Mouse (Mus musculus): Measurements from ENCODE around the gene Smarca4. TPM values are rescaled to one million over a fixed set of nuclear protein-coding genes. Genes with fewer than 3 reads are reported as not detected.
A peak's percentile ranks its signal among the peaks of the same experiment; 100 is the strongest.
"Not testable (repeated sequence)": the region's sequence is repeated elsewhere in the genome, so short reads cannot be mapped to it uniquely, and the experiment has no call there.

The Smarca4 gene
- polyA plus RNA-seq, 2 experiments from 2014 or later = 26.2 to 34.6 TPM

- no peak for ATAC-seq
These were observed 54.4 kb downstream of the Smarca4 start for GRCm38 (mm10) chr9:21670354-21670753.

GRCm38 (mm10) chr9:21671753-21672152, 55.8 kb downstream of the Smarca4 start:
- no peak for ATAC-seq

DNA sequence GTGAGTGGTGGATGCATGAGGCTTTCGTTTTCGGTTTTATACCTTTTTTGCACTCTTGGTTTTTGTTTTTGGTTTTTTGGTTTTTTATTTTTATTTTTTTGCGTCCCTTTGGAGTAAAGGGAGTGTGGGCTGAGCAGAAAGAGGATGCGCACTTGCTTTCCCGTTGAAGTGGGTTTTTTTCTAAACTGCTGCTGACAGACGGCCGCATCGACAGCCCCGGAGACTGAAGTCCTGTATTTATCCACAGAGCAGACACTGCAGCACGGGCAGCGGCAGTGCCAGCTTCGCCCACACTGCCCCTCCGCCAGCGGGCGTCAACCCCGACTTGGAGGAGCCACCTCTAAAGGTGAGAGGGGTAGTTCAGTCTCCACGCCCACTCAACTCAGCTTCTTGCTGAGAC, 61.7 kb downstream of the Smarca4 start:
- no peak for ATAC-seq

DNA sequence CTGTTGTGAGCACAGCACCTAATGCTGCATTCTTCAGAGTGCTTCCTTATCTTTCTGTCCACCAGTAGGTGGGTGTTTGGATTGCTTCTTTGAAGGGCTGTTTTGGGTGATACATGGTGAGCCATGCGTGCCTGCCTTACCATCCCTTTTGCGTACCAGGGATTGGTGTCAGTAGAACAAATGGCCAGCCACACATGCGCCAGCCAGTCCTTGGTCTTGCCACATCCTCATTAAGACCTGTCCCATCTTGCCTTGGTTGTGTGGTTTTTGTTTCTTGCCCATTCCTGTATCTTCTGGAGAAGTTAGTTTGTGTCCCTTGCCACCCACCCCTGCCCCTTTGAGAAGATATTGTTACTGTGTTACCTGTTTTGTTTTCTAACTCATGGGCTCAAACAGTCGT, 64.5 kb downstream of the Smarca4 start:
- ATAC-seq = no peak

DNA sequence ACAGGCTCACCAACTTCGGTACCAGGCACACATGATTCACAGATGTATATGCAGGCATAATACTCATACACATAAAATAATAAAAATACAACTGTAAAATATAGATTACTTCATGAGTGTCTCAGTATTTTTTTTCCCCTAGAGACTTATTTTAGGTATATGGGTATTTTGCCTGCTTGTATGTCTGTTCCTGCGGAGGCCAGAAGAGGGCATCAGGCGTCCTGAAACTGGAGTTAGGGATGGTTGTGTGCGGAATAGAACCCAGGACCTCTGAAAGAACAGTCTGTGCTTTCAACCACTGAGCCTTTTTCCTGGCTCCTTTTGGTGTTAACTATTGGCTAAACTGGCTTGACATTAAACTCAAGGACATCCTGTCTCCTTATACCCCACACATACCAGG, 66.9 kb downstream of the Smarca4 start:
- no peak for ATAC-seq

GRCm38 (mm10) chr9:21683897-21684296, 67.9 kb downstream of the Smarca4 start:
- ATAC-seq = no peak

GRCm38 (mm10) chr9:21688554-21688953, 72.6 kb downstream of the Smarca4 start:
- no peak for ATAC-seq

GRCm38 (mm10) chr9:21690031-21690430, 74.1 kb downstream of the Smarca4 start:
- no peak for ATAC-seq

GRCm38 (mm10) chr9:21691862-21692261, 75.9 kb downstream of the Smarca4 start:
- no peak for ATAC-seq

- no peak for ATAC-seq
These were observed 76.5 kb downstream of the Smarca4 start for GRCm38 (mm10) chr9:21692491-21692890.

- no peak for ATAC-seq
These were observed 78.1 kb downstream of the Smarca4 start for GRCm38 (mm10) chr9:21694071-21694470.

- no peak for ATAC-seq
These were observed 79.3 kb downstream of the Smarca4 start for GRCm38 (mm10) chr9:21695229-21695792.

GRCm38 (mm10) chr9:21697121-21697520, 81.2 kb downstream of the Smarca4 start:
- no peak for ATAC-seq

- not testable (repeated sequence) for ATAC-seq
These were observed 83.3 kb downstream of the Smarca4 start for GRCm38 (mm10) chr9:21699280-21699679.

GRCm38 (mm10) chr9:21701091-21701490, 85.1 kb downstream of the Smarca4 start:
- ATAC-seq = no peak

GRCm38 (mm10) chr9:21703494-21703893, 87.5 kb downstream of the Smarca4 start:
- ATAC-seq = no peak

GRCm38 (mm10) chr9:21706085-21706484, 90.1 kb downstream of the Smarca4 start:
- ATAC-seq = no peak

DNA sequence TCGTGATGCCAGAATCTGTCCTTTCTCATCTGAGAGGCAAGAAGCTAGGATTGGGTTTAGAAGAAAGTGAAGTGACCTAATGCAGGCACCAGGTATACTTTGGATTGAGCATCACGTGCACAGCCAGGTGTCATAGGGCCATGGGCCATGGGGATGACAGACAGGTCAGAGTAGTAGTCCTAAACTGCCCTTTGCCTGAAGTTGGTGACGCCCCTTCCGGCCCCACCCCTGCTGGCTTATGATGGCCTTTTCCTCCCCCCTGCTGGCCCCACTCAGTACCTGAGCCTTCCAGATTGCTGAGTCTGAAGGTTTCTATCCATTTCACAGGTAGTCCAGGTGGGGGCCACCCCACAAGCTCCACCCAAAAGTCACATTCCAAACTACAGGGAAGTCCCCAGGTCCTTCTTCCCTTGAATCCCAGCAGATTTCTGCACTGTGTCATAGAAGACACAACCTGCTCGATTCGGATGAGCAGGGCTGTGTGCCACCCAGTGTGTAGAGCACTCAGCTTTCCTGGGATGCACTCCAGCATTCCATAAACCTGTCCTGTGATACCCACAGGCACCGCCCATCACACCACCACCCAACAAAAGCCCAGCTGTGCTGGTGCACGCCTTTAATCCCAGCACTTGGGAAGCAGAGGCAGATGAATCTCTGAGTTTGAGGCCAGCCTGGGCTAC, 90.8 kb downstream of the Smarca4 start:
- no peak for ATAC-seq

DNA sequence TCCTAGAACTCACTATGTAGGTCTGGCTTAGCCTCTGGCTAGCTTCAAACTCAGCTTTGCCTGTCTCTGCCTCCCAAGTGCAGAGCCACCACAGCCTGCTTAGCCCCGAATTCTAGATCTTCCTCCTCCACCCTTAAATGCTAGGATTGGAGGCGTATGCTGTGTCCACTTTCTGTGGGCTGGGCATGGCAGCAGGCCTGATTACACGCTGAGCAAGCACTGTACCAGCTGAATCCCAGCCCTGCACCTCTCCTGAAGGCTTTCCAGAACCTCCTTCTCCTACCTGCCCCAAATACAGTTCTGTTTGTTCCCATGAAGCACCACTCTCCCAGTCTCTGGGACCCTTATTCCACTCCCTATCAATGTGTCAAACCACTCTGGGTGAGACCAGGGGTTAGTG, 93.4 kb downstream of the Smarca4 start:
- no peak for ATAC-seq

DNA sequence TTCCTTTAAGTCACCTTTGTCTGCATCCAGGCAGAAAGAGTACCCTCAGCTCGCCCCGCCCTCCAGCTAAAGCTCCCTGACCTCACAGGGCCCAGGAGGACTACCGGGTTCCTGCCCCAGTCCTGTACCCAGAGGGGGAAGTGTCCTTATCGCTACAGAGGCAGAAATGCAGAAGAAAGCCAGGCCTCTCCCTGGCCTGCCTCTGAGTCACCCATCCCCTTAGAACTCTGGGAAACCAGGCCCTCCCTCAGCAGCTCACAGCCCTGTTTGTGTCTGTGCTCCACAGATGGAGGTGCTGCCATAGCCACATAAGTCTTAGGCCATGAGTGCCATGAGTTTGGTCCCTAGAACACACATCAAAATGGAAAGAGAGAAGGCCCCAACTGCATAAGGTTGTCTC, 99.3 kb downstream of the Smarca4 start:
- ATAC-seq = no peak

DNA sequence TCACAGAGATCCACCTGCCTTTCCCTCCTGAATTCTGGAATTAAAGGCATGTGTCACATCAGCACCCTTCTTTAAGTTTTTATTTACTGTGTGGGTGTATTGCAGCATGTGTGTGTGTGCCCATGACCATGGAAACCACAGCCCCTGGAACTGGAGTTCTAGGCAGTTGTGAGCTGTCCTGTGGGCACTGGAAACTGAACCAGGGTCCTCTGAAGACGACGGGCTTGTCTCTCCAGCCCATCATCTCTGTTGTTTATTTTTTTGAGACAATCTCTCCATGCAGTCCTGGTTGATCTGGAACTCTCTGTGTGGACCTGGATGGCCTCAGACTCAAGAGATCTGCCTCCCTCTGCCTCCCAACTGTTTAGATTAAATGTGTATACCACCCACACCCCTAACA, 101.0 kb downstream of the Smarca4 start:
- no peak for ATAC-seq

DNA sequence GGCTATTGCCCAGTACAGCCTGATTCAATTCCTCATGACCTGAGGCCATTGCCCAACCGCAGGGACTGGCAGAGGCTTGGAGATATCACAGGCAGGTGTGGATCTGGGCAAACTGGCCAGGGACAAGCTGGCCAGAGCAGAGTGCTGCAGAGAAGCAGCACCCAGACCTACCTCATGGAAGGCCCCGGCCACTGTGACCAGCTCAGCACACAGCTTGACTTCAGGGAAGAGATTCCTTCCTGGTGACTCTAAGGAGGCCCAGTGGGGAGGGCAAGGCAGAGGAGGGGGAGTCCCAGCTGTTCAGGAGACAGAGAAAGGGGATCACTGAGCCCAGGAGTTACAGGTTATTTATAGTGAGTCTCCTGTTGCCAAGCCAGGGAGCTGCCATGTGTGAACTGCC, 105.1 kb downstream of the Smarca4 start:
- ATAC-seq = no peak

DNA sequence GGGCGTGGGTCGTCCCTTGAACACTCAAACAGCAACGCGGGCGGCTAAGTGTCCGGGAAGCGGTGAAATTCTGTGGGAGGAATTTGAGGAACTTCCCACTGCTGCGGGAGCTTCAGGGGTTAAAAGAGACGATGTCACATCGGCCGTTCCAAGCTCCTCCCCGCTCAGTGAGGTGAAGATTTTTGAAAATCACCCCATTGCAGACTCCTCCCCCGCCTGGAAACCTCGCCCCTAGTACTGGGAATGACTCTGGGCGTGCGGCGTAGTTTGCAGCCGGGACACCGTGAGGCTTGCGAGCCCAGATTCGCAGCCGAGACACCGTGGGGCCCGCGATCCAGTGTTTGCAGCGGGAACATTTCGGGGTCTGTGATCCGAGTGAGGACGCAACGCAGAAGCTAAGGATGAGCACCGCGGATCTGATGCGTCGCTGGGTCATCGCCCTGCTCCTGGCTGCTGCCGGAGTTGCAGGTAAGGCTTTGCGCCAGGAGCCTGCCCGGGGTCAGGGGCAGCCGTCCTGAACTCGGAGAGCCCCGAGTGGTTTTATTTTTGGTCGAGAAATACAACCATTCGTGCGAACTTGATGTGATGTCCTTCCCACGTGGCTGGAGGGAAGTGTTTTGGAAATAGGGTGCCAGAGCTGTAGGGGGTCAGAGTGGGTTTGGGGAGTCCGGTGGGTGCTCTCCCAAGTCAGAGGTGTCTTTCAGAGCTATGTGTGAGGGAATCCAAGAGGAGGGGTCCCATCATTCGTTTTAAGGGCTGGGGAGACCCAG, 107.6 kb downstream of the Smarca4 start, which contains the start of gene Ldlr:
Gene Ldlr, plus strand, starts transcription at position 107 of the 770 bp plus-strand sequence.
- ATAC-seq = peak; percentile 57

GRCm38 (mm10) chr9:21724147-21724536, 108.2 kb downstream of the Smarca4 start:
- ATAC-seq = peak; percentile 95

Measured in activated CD4-positive, CD25-positive, alpha-beta regulatory T cell, adult 4 months (primary cell).